ENCODE assay signal across 22 mouse cellular contexts in the genomic region with DNA sequence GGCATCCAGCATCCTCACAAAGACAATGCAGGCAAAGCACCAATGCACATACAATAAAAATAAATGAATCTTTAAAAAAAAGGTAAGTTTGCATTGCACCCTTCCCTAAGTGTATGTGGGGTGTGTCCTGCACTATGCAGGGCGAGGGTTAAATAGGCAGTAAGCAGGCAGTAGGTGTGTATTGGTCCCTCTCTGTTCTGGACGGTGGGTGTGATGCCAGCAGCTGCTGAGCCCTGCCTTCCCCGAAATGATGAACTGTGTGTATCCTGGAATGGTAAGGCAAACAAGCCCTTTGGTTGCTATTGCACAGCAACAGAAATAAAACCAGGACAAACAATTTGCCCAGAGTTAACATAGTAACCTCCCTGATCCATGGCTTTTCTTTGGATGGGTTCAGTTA.
DNase-seq lines count a peak whose midpoint lies in the region; ATAC-seq and TF ChIP-seq lines count a peak whose summit lies in the region.
"Had no signal": no experiment of that assay in that cellular context is flagged by ENCODE, and none has a peak within 500 bp of the region (broad histone marks: within the 10 kb centered on the region; RNA-seq: fewer than 3 reads in every experiment).

No protein-coding gene starts in this region.

- ATAC-seq in liver, embryonic 11.5 days (replicated peaks; ENCODE audit: low FRiP score) = no peak
- ATAC-seq in liver, postnatal 0 days = peak; percentile 65
- no peak for ATAC-seq in liver, embryonic 12.5 days
- ATAC-seq in midbrain, embryonic 11.5 days (ENCODE audit: low FRiP score) = no peak
- no peak for ATAC-seq in midbrain, embryonic 14.5 days (ENCODE audit: low FRiP score, low TSS enrichment)
- ATAC-seq: activated CD4-positive, CD25-positive, alpha-beta regulatory T cell, adult 4 months; CD4-positive, CD25-positive, alpha-beta regulatory T cell, adult 4 months; Patski had no signal

- 0 out of 2 replicates have a peak overlapping the region, but pooled peaks have one; percentile 5 for H3K27ac ChIP-seq in liver, adult 2 months (replicated peaks; ENCODE audit: insufficient read depth, low read depth, low read length)
- H3K27ac ChIP-seq in liver, embryonic 11.5 days (ENCODE audit: low read depth, low read length) = no peak overlapping the region
- H3K27ac ChIP-seq in liver, postnatal 0 days (ENCODE audit: low read depth) = no peak overlapping the region
- H3K27ac ChIP-seq in liver, embryonic 12.5 days = no peak overlapping the region
- H3K27ac ChIP-seq in midbrain, embryonic 11.5 days (ENCODE audit: low read depth, low read length) = no peak overlapping the region
- no peak overlapping the region for H3K27ac ChIP-seq in midbrain, embryonic 14.5 days (replicated peaks; ENCODE audit: low read depth, low read length)

- TF ChIP-seq POLR2A in liver, adult 2 months (IDR thresholded peaks at IDR 0.05; ENCODE audit: extremely low read depth, insufficient read depth, low read length) = no peak

- H3K4me1 ChIP-seq in liver, adult 2 months (ENCODE audit: control insufficient read depth, insufficient read depth, low read length) = peaks cover 10% of the 10 kb centered on the region
- no peaks in the 10 kb centered on the region for H3K4me1 ChIP-seq in liver, embryonic 11.5 days (replicated peaks; ENCODE audit: control insufficient read depth, insufficient read depth, low read length)
- H3K4me1 ChIP-seq in liver, postnatal 0 days (ENCODE audit: insufficient read depth) = no peaks in the 10 kb centered on the region; the same call in 1 of the 2 replicates
- H3K4me1 ChIP-seq in liver, embryonic 12.5 days = peaks cover 5% of the 10 kb centered on the region; the same call in 1 of the 2 replicates
- no peaks in the 10 kb centered on the region for H3K4me1 ChIP-seq in midbrain, embryonic 11.5 days (ENCODE audit: control insufficient read depth, insufficient read depth, low read length)
- no peaks in the 10 kb centered on the region for H3K4me1 ChIP-seq in midbrain, embryonic 14.5 days (ENCODE audit: control insufficient read depth, insufficient read depth, low read length)

- no peak overlapping the region for H3K4me3 ChIP-seq in liver, adult 2 months (ENCODE audit: insufficient read depth, low read depth, low read length)
- no peak overlapping the region for H3K4me3 ChIP-seq in liver, embryonic 11.5 days (ENCODE audit: low read depth, low read length)
- H3K4me3 ChIP-seq in liver, postnatal 0 days (ENCODE audit: low read depth, low read length) = no peak overlapping the region
- H3K4me3 ChIP-seq in liver, embryonic 12.5 days = no peak overlapping the region
- no peak overlapping the region for H3K4me3 ChIP-seq in midbrain, embryonic 11.5 days (ENCODE audit: low read depth, low read length)
- no peak overlapping the region for H3K4me3 ChIP-seq in midbrain, embryonic 14.5 days (replicated peaks; ENCODE audit: low read depth, low read length)

- 33% methylated on average over 3 of the region's 3 CpGs for WGBS in liver, adult 2 months
- WGBS in liver, embryonic 11.5 days = 77% methylated on average over 3 of the region's 3 CpGs
- WGBS in liver, postnatal 0 days (ENCODE audit: insufficient replicate concordance) = 61% methylated on average over 3 of the region's 3 CpGs
- 67% methylated on average over 3 of the region's 3 CpGs for WGBS in liver, embryonic 12.5 days (ENCODE audit: insufficient replicate concordance)
- 89% methylated on average over 3 of the region's 3 CpGs for WGBS in midbrain, embryonic 11.5 days
- WGBS in midbrain, embryonic 14.5 days = 88% methylated on average over 3 of the region's 3 CpGs

- peak; percentile 55 for DNase-seq in heart, adult 11 months
- no peak for DNase-seq in heart, postnatal 36 days
- peak; percentile 87 for DNase-seq in liver, adult 2 months (ENCODE audit: extremely low read depth, low read depth, low spot score)
- no peak for DNase-seq in liver, embryonic 11.5 days (ENCODE audit: low spot score)
- no peak for DNase-seq in liver, postnatal 0 days
- DNase-seq in midbrain, embryonic 11.5 days (ENCODE audit: low spot score, missing footprints) = peak; percentile 39
- DNase-seq in midbrain, embryonic 14.5 days = no peak
- DNase-seq: adrenal gland, adult 2 months; adrenal gland, adult 8-10 months; adrenal gland, postnatal 10 days; adrenal gland, postnatal 14 days; adrenal gland, postnatal 25 days; adrenal gland, postnatal 36 days; B cell, adult 2 months; cerebellum, adult 11 months; cerebellum, adult 11-12 months had no signal

- no peaks in the 10 kb centered on the region for H3K27me3 ChIP-seq in liver, adult 2 months (ENCODE audit: control insufficient read depth, insufficient read depth, low read length)
- no peaks in the 10 kb centered on the region for H3K27me3 ChIP-seq in liver, embryonic 11.5 days (replicated peaks; ENCODE audit: control insufficient read depth, insufficient read depth, low read length)
- H3K27me3 ChIP-seq in liver, postnatal 0 days (ENCODE audit: insufficient read depth, low read length) = no peaks in the 10 kb centered on the region
- H3K27me3 ChIP-seq in liver, embryonic 12.5 days (replicated peaks) = no peaks in the 10 kb centered on the region
- no peaks in the 10 kb centered on the region for H3K27me3 ChIP-seq in midbrain, embryonic 11.5 days (ENCODE audit: control insufficient read depth, insufficient read depth, low read length)
- H3K27me3 ChIP-seq in midbrain, embryonic 14.5 days (ENCODE audit: control insufficient read depth, insufficient read depth, low read length) = no peaks in the 10 kb centered on the region
- H3K27me3 ChIP-seq: CH12.LX, Patski had no signal

- TF ChIP-seq CTCF in liver, adult 2 months (IDR thresholded peaks at IDR 0.05; ENCODE audit: low read depth, low read length) = no peak
- no peak for TF ChIP-seq CTCF in liver, postnatal 0 days (IDR thresholded peaks at IDR 0.05; ENCODE audit: low read depth)

- H3K79me2 ChIP-seq in liver, adult 2 months (ENCODE audit: control insufficient read depth, insufficient read depth, low read length) = no peaks in the 10 kb centered on the region

- intact Hi-C loops in heart, postnatal 36 days (cut with DNase I) = loop anchor here (2.0 kb wide), 1 partner anchor 32 kb away; no protein-coding TSS in a partner anchor

- no peaks in the 10 kb centered on the region for H3K36me3 ChIP-seq in liver, adult 2 months (ENCODE audit: control insufficient read depth, insufficient read depth, low read length)
- no peaks in the 10 kb centered on the region for H3K36me3 ChIP-seq in liver, embryonic 11.5 days (ENCODE audit: control insufficient read depth, insufficient read depth, low read length)
- H3K36me3 ChIP-seq in liver, postnatal 0 days (replicated peaks; ENCODE audit: insufficient read depth, low read length) = no peaks in the 10 kb centered on the region
- H3K36me3 ChIP-seq in liver, embryonic 12.5 days = no peaks in the 10 kb centered on the region
- no peaks in the 10 kb centered on the region for H3K36me3 ChIP-seq in midbrain, embryonic 11.5 days (ENCODE audit: control insufficient read depth, insufficient read depth, low read length)
- no peaks in the 10 kb centered on the region for H3K36me3 ChIP-seq in midbrain, embryonic 14.5 days (ENCODE audit: control insufficient read depth, insufficient read depth, low read length)
- H3K36me3 ChIP-seq: G1E had no signal

- no peak overlapping the region for H3K4me2 ChIP-seq in liver, embryonic 11.5 days
- H3K4me2 ChIP-seq in liver, postnatal 0 days (ENCODE audit: low read depth, low read length) = no peak overlapping the region
- no peak overlapping the region for H3K4me2 ChIP-seq in liver, embryonic 12.5 days
- no peak overlapping the region for H3K4me2 ChIP-seq in midbrain, embryonic 11.5 days
- H3K4me2 ChIP-seq in midbrain, embryonic 14.5 days (ENCODE audit: low read length) = no peak overlapping the region

- TF ChIP-seq EP300 in liver, postnatal 0 days (IDR thresholded peaks at IDR 0.05; ENCODE audit: low read depth) = no peak

- H3K9me3 ChIP-seq in liver, embryonic 11.5 days (ENCODE audit: control insufficient read depth, low read length) = no peaks in the 10 kb centered on the region
- H3K9me3 ChIP-seq in liver, postnatal 0 days (ENCODE audit: low read length) = no peaks in the 10 kb centered on the region
- no peaks in the 10 kb centered on the region for H3K9me3 ChIP-seq in liver, embryonic 12.5 days (replicated peaks)
- H3K9me3 ChIP-seq in midbrain, embryonic 11.5 days (ENCODE audit: control insufficient read depth, low read length) = no peaks in the 10 kb centered on the region
- H3K9me3 ChIP-seq in midbrain, embryonic 14.5 days (ENCODE audit: control insufficient read depth, low read length) = no peaks in the 10 kb centered on the region

- H3K9ac ChIP-seq in liver, adult 2 months (ENCODE audit: low read depth, low read length) = no peak overlapping the region
- H3K9ac ChIP-seq in liver, embryonic 11.5 days (ENCODE audit: low read depth, low read length) = no peak overlapping the region
- H3K9ac ChIP-seq in liver, postnatal 0 days (replicated peaks) = no peak overlapping the region
- H3K9ac ChIP-seq in liver, embryonic 12.5 days = no peak overlapping the region
- no peak overlapping the region for H3K9ac ChIP-seq in midbrain, embryonic 11.5 days (ENCODE audit: low read length)
- no peak overlapping the region for H3K9ac ChIP-seq in midbrain, embryonic 14.5 days (replicated peaks; ENCODE audit: low read length)

Comparison
In these comparisons a context has a peak if more than half of its experiments do, and no peak if none do; other contexts are left out.
1. DNase-seq: peak in heart, adult 11 months (single experiment), liver, adult 2 months (single experiment) and midbrain, embryonic 11.5 days (single experiment); none in heart, postnatal 36 days (0 of 2), liver, embryonic 11.5 days (single experiment), liver, postnatal 0 days (single experiment) and midbrain, embryonic 14.5 days (single experiment).